Mouse (Mus musculus) urinary bladder, adult 18-20 months (tissue): Measurements from ENCODE around the gene Olfr736.

Experiments used
- DNase-seq, 2 experiments: peaks; one replicate each; pipeline ENCODE4 v3.0.0; 2022; ENCODE audit warnings: low spot score in 2 of 2, mixed read lengths in 2 of 2

The Olfr736 gene

DNA sequence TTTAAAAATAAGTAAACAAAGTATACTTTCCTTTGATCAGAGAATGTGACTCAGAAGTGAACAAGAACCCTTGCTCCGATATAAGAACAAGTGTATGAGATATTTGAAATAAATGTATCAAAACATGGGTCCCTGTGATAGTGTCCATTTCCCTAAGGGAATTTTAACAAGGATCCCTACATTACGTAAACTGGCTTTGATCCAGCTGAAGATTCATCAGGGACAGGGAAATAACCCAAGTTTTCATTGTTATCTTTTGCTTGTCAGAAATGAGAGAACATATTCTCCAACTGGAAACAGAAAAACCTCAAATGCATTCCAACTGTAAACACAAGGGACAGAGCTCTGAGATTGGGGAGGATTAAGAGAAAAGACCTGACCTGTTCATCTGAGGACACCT, at the start of gene Olfr736:
TSS of gene Olfr736 (plus strand) at position 301 of the 400 bp plus-strand sequence.
- no peak for DNase-seq

DNA sequence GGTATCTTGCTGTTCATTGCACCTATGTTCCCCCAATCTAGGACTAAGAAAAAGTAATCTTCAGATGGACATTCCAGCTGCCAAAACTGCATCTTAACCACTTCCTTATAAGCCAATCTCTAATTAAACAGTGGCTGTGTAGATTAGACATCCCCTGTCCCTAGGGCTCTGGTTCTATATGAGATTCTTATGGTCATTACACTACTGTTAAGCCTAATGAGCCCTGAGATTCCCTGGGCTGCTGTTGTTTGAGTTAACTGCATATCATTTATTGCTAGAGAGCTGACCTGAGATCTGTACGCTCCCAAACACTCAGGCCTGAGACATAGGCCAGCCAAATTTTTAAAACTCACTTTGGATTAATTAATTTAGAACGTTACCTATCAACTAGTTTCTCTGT, 32.2 kb upstream of the Olfr736 start, which contains the start of gene Olfr735:
TSS of gene Olfr735 (minus strand) at position 77 of the 400 bp plus-strand sequence.
- no peak for DNase-seq

DNA sequence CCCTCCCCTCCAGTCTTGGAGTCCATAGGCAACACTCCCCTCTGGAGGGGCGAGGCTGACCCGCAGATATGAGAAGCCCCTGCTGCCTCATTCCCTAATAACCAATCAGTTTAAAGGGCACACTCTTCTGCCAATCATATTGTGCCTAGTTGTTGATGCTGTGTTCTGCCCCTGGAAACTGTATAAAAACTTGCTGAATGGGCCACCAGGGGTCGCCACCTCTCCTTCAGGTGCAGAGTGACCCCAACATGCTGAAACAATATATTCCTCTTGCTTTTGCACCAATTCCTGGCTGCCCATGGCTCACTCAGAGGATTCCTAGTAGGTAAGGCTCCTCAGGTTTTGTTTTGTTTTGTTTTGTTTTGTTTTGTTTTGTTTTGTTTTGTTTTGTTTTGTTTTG, 28.5 kb upstream of the Olfr736 start:
- peak in 1 of 2 experiments; percentile 2 for DNase-seq

DNA sequence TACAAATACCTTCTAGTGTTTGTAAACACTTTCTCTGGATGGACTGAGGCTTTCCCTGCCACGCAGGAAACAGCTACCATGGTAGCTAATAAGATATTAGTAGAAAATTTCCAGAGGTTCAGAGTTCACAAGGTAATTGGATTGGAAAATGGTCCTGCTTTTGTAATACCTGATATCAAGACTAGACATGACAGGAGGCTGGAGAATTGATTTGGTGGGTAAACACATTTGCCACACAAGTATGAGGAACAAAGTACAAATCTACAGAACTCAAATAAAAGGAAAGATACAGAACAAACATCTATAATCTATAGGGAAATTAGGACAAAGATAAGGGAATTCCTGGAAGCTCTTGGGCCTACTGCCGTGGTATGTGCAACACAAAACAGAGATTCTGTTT, 24.2 kb upstream of the Olfr736 start:
- no peak for DNase-seq

DNA sequence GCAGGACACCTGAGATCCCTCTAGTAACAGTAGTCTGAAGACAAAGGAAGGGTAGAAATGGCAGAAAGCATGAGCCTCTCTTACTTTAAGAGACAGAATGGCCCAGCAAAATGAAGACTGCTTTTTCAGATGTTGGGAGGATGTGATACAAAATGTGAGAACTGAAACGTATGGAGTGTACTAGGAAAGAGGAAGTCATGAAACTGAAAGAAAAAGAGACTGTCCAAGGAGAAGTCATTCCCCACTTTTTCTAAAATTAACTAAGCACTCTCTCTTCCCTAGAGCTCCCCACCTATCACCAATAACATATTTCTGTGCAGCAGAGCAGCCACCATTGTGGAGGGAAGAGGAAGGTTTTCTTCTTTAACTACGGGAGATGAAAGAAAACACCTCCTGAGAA, 23.4 kb upstream of the Olfr736 start, which contains the start of gene Tlr11:
TSS of gene Tlr11 (plus strand) at position 322 of the 400 bp plus-strand sequence.
- no peak for DNase-seq

DNA sequence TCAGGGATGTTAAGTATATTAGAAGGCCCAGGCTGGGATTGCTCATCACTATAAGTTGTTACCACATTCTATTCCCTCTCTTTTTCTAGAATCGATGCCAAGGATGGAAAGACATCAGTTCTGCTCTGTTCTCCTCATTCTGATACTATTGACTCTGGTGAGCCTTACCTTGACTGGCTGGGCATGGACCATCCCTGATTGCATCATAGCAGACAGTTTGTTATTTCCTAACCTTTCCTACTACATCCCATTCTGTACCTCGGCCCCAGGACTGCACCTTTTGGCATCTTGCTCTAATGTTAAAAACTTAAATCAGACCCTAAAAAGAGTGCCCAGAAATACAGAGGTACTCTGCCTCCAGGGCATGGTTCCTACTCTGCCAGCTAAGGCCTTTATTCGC, 20.5 kb upstream of the Olfr736 start:
- DNase-seq, result no peak

DNA sequence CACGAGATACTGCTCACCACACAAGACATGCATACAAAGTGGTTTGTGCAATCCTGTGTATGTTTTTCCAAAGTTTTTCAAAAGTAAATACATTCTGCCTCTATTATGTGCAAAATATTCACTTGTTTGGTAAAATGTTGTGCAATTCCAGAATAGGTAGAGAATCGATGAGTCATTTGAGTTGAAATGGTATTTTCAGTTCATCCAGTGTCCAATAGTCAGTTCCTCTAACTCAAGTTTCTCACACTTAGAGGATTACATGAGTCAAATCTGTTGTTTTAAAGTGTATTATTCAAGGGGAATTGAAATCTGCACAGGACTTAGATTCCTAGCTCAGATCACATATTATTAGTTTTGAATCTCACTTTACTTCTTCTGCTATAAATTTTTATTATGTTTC, 17.4 kb upstream of the Olfr736 start:
- no peak for DNase-seq

DNA sequence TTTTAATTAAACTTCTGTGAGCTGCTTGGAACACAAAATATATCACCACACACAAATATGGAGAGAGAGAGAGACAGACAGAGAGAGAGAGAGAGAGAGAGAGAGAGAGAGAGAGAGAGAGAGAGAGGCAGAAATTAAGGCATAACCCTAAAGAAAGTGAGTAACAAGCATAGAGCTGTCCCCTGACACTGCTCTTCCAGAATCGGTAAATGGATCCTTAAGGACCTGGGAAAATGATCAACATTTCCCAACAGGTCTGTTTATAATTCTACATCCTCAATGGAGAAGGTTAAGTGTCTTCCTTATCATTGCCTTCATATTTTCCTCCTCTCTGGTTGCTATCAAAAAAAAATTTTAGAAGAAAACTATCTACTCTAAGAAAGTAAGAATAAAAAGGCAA, 26.3 kb downstream of the Olfr736 start, which contains the start of gene Olfr738:
TSS of gene Olfr738 (plus strand) at position 301 of the 400 bp plus-strand sequence.
- no peak for DNase-seq

DNA sequence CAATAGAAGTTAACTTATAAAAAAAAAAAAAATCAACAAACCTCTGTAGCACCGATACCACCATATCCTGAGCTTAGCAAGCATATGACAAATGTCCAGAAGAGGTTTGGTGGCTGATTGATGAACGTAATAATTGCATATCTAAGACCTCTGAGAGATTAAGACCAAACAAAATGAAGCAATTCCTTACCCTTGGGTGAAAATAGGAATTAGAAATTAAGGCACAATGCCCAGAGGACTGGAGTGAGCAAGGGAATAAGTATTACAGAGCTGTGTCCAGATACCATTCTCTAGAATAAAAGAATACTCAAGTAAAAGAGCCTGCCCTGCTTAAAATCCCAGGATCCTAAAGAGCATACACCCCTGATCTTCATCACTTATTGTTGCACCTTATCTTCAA, 37.4 kb downstream of the Olfr736 start, which contains the start of gene Olfr739:
TSS of gene Olfr739 (plus strand) at position 301 of the 400 bp plus-strand sequence.
- no peak for DNase-seq
